Mouse (Mus musculus) embryonic facial prominence, embryonic 11.5 days (tissue): ENCODE measurements at regions not wholly inside any gene's neighbourhood (a gene's known extent, or its start where the extent isn't known, plus 50 kb on each side); places are given as distances from the start of the nearest gene placed in this dataset.

Experiments
- ATAC-seq: fragments of 200-750 bp; cut with Nextera tagmentation; replicated peaks from 2 replicates; pipeline ENCODE4 v1.8.0; 2017; ENCODE audit warnings: low read depth; ENCODE audit not compliant: insufficient number of reproducible peaks, low FRiP score, low TSS enrichment
- DNase-seq: peaks from one replicate; pipeline ENCODE4 v3.0.0-alpha.2; 2015; ENCODE audit warnings: low spot score
- H3K27ac ChIP-seq: fragments of 300-500 bp; sonication (generic); replicated peaks from 2 replicates; pipeline ENCODE4 v1.5.1; 2014; ENCODE audit warnings: mild to moderate bottlenecking, low read depth, low read length, control low read depth
- H3K27me3 ChIP-seq: fragments of 300-500 bp; sonication (generic); 2 replicates; pipeline ENCODE4 v1.6.1; 2014; ENCODE audit warnings: mild to moderate bottlenecking, low read length, moderate library complexity, mixed read lengths; ENCODE audit not compliant: control insufficient read depth, insufficient read depth
- H3K36me3 ChIP-seq: fragments of 300-500 bp; sonication (generic); replicated peaks from 2 replicates; pipeline ENCODE4 v1.6.1; 2014; ENCODE audit warnings: low read depth, mild to moderate bottlenecking, low read length, moderate library complexity, mixed read lengths; ENCODE audit not compliant: control insufficient read depth, insufficient read depth
- H3K4me1 ChIP-seq: fragments of 300-500 bp; sonication (generic); 2 replicates; pipeline ENCODE4 v1.6.1; 2014; ENCODE audit warnings: low read length, mixed read lengths; ENCODE audit not compliant: control insufficient read depth, insufficient read depth
- H3K4me2 ChIP-seq: fragments of 300-500 bp; sonication (generic); 2 replicates; pipeline ENCODE4 v1.6.1; 2014; ENCODE audit warnings: low read depth, mild to moderate bottlenecking, control low read depth, low read length, moderate library complexity
- H3K4me3 ChIP-seq: fragments of 300-500 bp; sonication (generic); 2 replicates; pipeline ENCODE4 v1.5.1; 2014; ENCODE audit warnings: low read depth, low read length, control low read depth
- H3K9ac ChIP-seq: fragments of 300-500 bp; sonication (generic); replicated peaks from 2 replicates; pipeline ENCODE4 v1.6.1; 2014; ENCODE audit warnings: mild to moderate bottlenecking, control low read depth, low read length
- H3K9me3 ChIP-seq: fragments of 300-500 bp; sonication (generic); replicated peaks from 2 replicates; pipeline ENCODE4 v1.6.1; 2016; ENCODE audit warnings: mild to moderate bottlenecking, low read length, inconsistent platforms, mixed read lengths; ENCODE audit not compliant: control insufficient read depth
- WGBS: fragments of 180-500 bp; shearing (Covaris S2); extraction: QIAGEN DNeasy Blood & Tissue Kit; methylation state at CpG from one replicate; pipeline ENCODE4 v1.1.7; 2014; 5-methylcytosine and 5-hydroxymethylcytosine counted together

GRCm38 (mm10) chr13:119045112-119045511, 375.5 kb downstream of the Fgf10 start:
- Histone ChIP-seq H3K36me3 (no peaks in the 10 kb centered on the region), H3K9me3 (no peaks in the 10 kb centered on the region), H3K4me2 (no peak overlapping the region), H3K27me3 (no peaks in the 10 kb centered on the region), H3K9ac (no peak overlapping the region), H3K27ac (no peak overlapping the region), H3K4me1 (no peaks in the 10 kb centered on the region), H3K4me3 (no peak overlapping the region)
- ATAC-seq (no peak), DNase-seq (no peak)
- 69% methylated on average over 1 of the region's 1 CpGs for WGBS

GRCm38 (mm10) chr13:119068745-119069580, 359.4 kb upstream of the Paip1 start:
- Histone ChIP-seq H3K4me3 (no peak overlapping the region), H3K4me2 (no peak overlapping the region), H3K9ac (no peak overlapping the region), H3K36me3 (no peaks in the 10 kb centered on the region), H3K27ac (no peak overlapping the region), H3K27me3 (no peaks in the 10 kb centered on the region), H3K9me3 (no peaks in the 10 kb centered on the region), H3K4me1 (no peaks in the 10 kb centered on the region)
- DNase-seq (no peak), ATAC-seq (no peak)
- 78% methylated on average over 6 of the region's 6 CpGs for WGBS

DNA sequence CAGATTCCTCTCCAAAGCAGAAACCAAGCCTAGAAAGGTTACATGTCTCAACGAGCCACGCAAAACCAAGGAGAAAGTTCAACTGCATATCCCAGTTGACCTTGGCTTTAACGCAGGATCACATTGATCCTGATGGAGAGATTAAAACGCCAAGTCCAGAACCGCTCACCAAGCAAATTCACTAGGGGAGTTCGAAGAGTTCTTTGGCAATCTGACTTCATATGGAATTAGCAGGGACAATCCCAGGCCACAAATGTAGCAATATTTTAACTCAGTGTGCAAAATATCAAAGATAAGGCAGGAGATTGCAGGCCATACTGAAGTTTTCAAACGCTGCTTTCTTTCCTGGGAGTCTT, 358.8 kb upstream of the Paip1 start:
- ATAC-seq (no peak), DNase-seq (no peak)
- Histone ChIP-seq H3K27me3 (no peaks in the 10 kb centered on the region), H3K9ac (no peak overlapping the region), H3K4me2 (no peak overlapping the region), H3K4me3 (no peak overlapping the region), H3K4me1 (no peaks in the 10 kb centered on the region), H3K36me3 (no peaks in the 10 kb centered on the region), H3K27ac (no peak overlapping the region), H3K9me3 (no peaks in the 10 kb centered on the region)
- 89% methylated on average over 7 of the region's 7 CpGs for WGBS

GRCm38 (mm10) chr13:119079243-119079642, 349.2 kb upstream of the Paip1 start:
- H3K4me1 ChIP-seq = no peaks in the 10 kb centered on the region
- H3K4me2 ChIP-seq = no peak overlapping the region
- no peak overlapping the region for H3K4me3 ChIP-seq
- no peaks in the 10 kb centered on the region for H3K27me3 ChIP-seq
- no peaks in the 10 kb centered on the region for H3K36me3 ChIP-seq
- no peak for ATAC-seq
- DNase-seq = no peak
- H3K9me3 ChIP-seq = no peaks in the 10 kb centered on the region
- WGBS = 86% methylated on average over 4 of the region's 4 CpGs
- no peak overlapping the region for H3K9ac ChIP-seq
- H3K27ac ChIP-seq = no peak overlapping the region

DNA sequence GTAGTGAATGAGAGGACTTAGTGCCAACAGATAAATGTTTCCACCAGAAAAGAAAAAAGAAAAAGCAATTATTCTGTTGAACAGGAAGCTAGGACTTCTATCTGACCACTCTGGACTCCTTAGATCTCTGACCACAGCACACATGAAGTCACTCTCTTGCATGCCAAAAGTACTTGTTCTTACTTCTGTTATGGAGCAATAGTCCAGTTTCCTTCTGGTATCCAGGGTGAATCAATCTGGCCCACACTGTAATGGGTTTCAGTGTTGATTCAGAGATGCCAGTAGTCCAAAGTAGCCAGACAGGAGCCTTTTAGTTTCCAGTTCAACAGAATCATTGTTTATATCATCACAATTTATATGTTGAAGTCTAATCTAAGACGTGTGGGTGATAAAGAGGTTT, 346.7 kb upstream of the Paip1 start:
- 57% methylated on average over 1 of the region's 1 CpGs for WGBS
- Histone ChIP-seq H3K27me3 (no peaks in the 10 kb centered on the region), H3K36me3 (no peaks in the 10 kb centered on the region), H3K9ac (no peak overlapping the region), H3K27ac (no peak overlapping the region), H3K4me3 (no peak overlapping the region), H3K4me1 (no peaks in the 10 kb centered on the region), H3K9me3 (no peaks in the 10 kb centered on the region), H3K4me2 (no peak overlapping the region)
- ATAC-seq = no peak
- DNase-seq = no peak

GRCm38 (mm10) chr13:119117906-119118305, 310.5 kb upstream of the Paip1 start:
- H3K27ac ChIP-seq = no peak overlapping the region
- no peaks in the 10 kb centered on the region for H3K36me3 ChIP-seq
- no peaks in the 10 kb centered on the region for H3K9me3 ChIP-seq
- no peak overlapping the region for H3K4me3 ChIP-seq
- ATAC-seq = no peak
- whole genome bisulfite sequencing = 66% methylated on average over 3 of the region's 3 CpGs
- no peaks in the 10 kb centered on the region for H3K27me3 ChIP-seq
- H3K9ac ChIP-seq = no peak overlapping the region
- no peak for DNase-seq
- no peaks in the 10 kb centered on the region for H3K4me1 ChIP-seq
- H3K4me2 ChIP-seq = no peak overlapping the region

- WGBS = 60% methylated on average over 1 of the region's 1 CpGs
These were observed 310.0 kb upstream of the Paip1 start for GRCm38 (mm10) chr13:119118382-119118781.

DNA sequence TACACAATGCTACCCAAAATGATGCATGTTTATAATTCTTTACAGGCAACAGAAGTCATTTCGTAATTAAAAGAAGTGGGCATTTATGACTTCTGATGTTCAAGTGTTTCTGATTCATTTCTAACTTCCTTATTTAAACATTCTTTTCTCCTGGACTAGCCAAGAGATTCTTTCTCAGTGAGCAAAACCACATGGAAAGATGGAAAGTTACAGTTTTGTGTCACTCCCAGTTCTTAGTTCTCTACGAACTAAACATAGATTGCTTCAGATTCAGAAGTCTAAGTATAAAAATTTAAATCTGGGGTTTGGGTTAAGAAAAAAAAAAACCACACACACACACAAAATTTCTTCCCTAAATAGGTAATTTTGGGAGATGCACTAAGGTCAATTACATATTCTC, 288.0 kb upstream of the Paip1 start:
- WGBS = 91% methylated on average over 2 of the region's 2 CpGs

More at GRCm38 (mm10) chr13:119118382-119118781, 310.0 kb upstream of the Paip1 start:
- H3K27me3 ChIP-seq = no peaks in the 10 kb centered on the region
- no peaks in the 10 kb centered on the region for H3K4me1 ChIP-seq
- DNase-seq (no peak), ATAC-seq (no peak)
- H3K4me3 ChIP-seq = no peak overlapping the region
- no peak overlapping the region for H3K4me2 ChIP-seq
- H3K9me3 ChIP-seq = no peaks in the 10 kb centered on the region
- no peak overlapping the region for H3K9ac ChIP-seq
- H3K27ac ChIP-seq = no peak overlapping the region
- no peaks in the 10 kb centered on the region for H3K36me3 ChIP-seq

More for the DNA sequence above, 288.0 kb upstream of the Paip1 start:
- no peak overlapping the region for H3K4me3 ChIP-seq
- no peaks in the 10 kb centered on the region for H3K9me3 ChIP-seq
- DNase-seq (no peak), ATAC-seq (no peak)
- no peaks in the 10 kb centered on the region for H3K27me3 ChIP-seq
- no peaks in the 10 kb centered on the region for H3K4me1 ChIP-seq
- no peak overlapping the region for H3K27ac ChIP-seq
- no peak overlapping the region for H3K9ac ChIP-seq
- no peaks in the 10 kb centered on the region for H3K36me3 ChIP-seq
- H3K4me2 ChIP-seq = no peak overlapping the region
